Mouse (Mus musculus): Measurements from ENCODE around the gene Cdc42bpa. TPM values are rescaled to one million over a fixed set of nuclear protein-coding genes. Genes with fewer than 3 reads are reported as not detected.
A peak's percentile ranks its signal among the peaks of the same experiment; 100 is the strongest.

The Cdc42bpa gene
- total and polyA plus RNA-seq, 2 experiments from 2014 or later, result 29.1 to 84.3 TPM

DNA sequence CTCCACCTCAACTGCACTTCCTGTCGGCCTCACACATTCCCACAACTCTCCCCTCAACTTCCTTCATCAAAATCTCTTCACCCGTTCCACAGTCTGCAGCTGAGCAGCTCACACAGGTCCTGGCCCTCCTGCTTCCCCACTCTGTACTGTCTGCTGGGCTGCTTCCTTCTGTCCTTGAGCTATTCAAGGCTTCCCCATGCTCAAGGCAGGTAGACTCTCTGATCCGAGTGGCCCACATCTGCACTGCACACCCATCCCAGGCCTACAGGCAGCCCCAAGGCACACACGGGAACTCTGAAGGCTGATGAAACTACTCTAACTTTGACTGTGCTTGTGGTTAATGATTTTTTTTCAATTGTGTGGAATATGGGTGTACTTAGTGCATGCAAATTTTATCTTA is 232.6 kb downstream of the Cdc42bpa start:
- no peak for TF ChIP-seq CTCF (IDR thresholded peaks at IDR 0.05; ENCODE audit: low read depth)
- no peak for ATAC-seq

DNA sequence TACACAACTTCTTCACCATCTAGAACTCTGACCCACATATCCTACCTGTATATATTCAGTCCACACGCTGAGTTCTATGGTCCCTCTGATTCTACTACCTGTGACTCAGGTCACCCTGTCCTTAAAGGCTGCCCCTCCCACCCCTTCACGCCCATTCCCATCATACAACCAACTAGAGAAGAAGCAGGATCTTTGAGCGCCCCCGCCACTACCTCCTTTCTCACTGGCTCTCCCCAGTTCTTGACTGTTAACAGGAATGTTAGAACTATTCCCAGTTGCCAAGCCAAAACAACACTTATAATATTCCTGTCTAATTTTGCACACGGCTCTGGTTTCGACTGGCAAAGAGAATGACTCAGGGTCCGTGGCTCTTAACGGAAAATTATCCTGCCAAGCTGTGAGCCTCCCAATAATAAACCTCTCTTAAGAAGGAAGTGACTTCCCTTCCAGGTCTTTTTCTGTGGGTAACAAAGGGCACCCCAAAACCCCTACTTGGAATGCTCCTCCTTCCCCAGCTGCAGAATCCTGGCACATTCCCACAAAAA is 233.2 kb downstream of the Cdc42bpa start:
- Histone ChIP-seq H3K27ac (no peak overlapping the region), H3K36me3 (ENCODE audit: insufficient read depth, low read length) (no peaks in the 10 kb centered on the region), H3K9ac (replicated peaks; ENCODE audit: low read length) (no peak overlapping the region), H3K4me2 (ENCODE audit: low read depth, low read length) (no peak overlapping the region), H3K4me1 (ENCODE audit: insufficient read depth, low read length) (0 out of 2 replicates have a peak, but pooled peaks cover 7% of the 10 kb centered on the region), H3K27me3 (ENCODE audit: insufficient read depth, low read length) (no peaks in the 10 kb centered on the region), H3K9me3 (ENCODE audit: low read length) (no peaks in the 10 kb centered on the region), H3K4me3 (ENCODE audit: low read length) (no peak overlapping the region)
- ATAC-seq, result no peak
- 81% methylated on average over 8 of the region's 8 CpGs for WGBS
- no peak for TF ChIP-seq CTCF (IDR thresholded peaks at IDR 0.05; ENCODE audit: low read depth)
- no peak for DNase-seq (ENCODE audit: low spot score)

More for the DNA sequence above, 232.6 kb downstream of the Cdc42bpa start:
- H3K4me3 ChIP-seq (ENCODE audit: low read length), result no peak overlapping the region
- H3K36me3 ChIP-seq (ENCODE audit: insufficient read depth, low read length), result no peaks in the 10 kb centered on the region
- no peak for DNase-seq (ENCODE audit: low spot score)
- no peak overlapping the region for H3K27ac ChIP-seq
- no peak overlapping the region for H3K4me2 ChIP-seq (ENCODE audit: low read depth, low read length)
- H3K9me3 ChIP-seq (ENCODE audit: low read length), result no peaks in the 10 kb centered on the region
- 55% methylated on average over 4 of the region's 4 CpGs for WGBS
- H3K4me1 ChIP-seq (ENCODE audit: insufficient read depth, low read length), result 0 out of 2 replicates have a peak, but pooled peaks cover 7% of the 10 kb centered on the region
- H3K9ac ChIP-seq (replicated peaks; ENCODE audit: low read length), result no peak overlapping the region
- no peaks in the 10 kb centered on the region for H3K27me3 ChIP-seq (ENCODE audit: insufficient read depth, low read length)

DNA sequence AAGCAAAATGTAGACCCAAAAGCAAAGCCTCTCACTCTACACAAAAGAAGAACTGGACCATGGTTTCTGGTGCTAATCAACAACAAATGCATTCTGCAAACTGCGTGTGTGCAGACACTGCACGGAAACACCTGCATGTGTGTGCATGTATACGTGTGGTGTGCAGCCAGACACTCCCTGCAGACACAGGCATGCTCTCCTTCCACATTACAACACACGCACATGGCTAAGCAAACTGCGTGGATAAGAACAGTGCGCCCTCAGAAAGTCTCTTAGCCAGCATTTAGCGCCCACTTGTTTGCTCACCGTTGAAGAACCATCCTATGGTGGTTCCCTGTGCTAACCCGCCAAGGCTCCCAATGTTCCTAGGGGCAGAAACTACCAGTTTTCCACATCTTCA is 233.8 kb downstream of the Cdc42bpa start:
- Histone ChIP-seq H3K4me1 (ENCODE audit: insufficient read depth, low read length) (0 out of 2 replicates have a peak, but pooled peaks cover 7% of the 10 kb centered on the region), H3K27ac (no peak overlapping the region), H3K4me3 (ENCODE audit: low read length) (no peak overlapping the region), H3K27me3 (ENCODE audit: insufficient read depth, low read length) (no peaks in the 10 kb centered on the region), H3K36me3 (ENCODE audit: insufficient read depth, low read length) (no peaks in the 10 kb centered on the region), H3K9ac (replicated peaks; ENCODE audit: low read length) (no peak overlapping the region), H3K4me2 (ENCODE audit: low read depth, low read length) (no peak overlapping the region), H3K9me3 (ENCODE audit: low read length) (no peaks in the 10 kb centered on the region)
- 89% methylated on average over 9 of the region's 9 CpGs for WGBS
- no peak for DNase-seq (ENCODE audit: low spot score)
- TF ChIP-seq CTCF (IDR thresholded peaks at IDR 0.05; ENCODE audit: low read depth), result no peak
- ATAC-seq, result no peak

DNA sequence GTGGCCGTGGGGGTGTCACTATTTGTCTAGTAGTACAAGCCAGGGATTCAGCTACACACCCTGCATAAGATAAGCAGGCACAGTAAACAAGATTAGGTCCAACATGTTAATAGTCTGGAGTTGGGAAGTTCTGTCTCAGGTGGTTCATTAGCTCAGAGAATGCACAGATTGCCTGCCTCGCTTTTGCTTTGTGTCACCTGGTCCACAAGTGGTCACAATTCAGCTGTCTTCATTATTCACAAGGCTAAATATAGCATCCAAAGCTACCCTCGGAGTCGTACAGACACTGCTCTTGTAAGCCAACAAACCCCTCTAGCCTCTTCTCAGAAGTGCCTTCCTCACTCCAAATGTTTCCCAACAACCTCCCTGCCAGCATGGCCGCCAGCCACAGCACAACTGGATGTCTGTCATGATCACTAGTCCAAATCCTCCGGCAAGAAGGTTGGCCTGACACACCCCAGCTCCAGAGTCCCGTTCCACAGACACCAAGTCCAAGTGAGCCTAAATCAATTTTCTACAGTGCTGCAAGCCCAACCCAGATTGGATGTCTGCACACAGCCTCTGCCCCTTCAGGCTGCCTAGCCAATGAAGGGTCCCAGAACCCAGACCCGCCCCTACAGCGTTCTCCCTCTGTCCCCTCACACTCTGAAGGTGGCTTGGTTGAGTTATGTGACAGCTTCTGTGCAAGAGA is 234.7 kb downstream of the Cdc42bpa start:
- Histone ChIP-seq H3K9me3 (ENCODE audit: low read length) (no peaks in the 10 kb centered on the region), H3K36me3 (ENCODE audit: insufficient read depth, low read length) (no peaks in the 10 kb centered on the region)

DNA sequence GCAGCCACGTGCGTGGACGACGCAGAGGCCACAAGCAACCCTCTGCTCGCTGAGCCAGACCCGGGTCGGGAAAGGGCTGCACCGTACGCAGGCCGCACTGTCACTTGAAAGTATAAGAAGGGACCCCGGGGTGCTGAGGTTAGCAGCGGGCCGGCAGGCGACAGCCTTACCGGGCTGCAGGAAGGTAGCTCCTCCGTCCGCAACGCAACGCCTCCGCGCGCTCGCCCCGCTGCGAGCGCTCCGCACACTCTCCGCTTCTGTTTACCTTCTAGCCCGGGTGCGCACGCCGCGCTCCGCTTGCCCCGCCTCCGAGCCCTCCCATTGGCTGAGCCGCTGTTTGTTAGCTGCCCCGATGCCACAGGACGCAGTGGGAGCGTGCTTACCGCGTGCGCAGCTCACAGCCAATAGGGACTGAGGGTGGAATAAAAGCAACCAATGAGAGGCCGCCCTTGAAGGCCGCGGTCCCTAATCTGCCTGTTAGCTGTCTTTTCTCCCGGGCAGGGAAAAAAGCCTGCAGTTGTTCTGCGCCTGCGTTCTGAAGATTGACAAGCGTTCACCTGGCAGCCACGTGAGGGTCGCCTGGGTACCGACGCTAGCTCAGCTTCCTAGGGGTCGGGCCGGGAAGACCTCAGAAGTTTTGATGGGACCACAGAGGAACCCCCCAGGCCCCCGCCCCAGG is 235.6 kb downstream of the Cdc42bpa start:
- Histone ChIP-seq H3K4me3 (ENCODE audit: low read length) (peak overlapping the region; percentile 67), H3K9ac (replicated peaks; ENCODE audit: low read length) (peak overlapping the region; percentile 43), H3K36me3 (ENCODE audit: insufficient read depth, low read length) (no peaks in the 10 kb centered on the region), H3K4me2 (ENCODE audit: low read depth, low read length) (peak overlapping the region; percentile 92), H3K4me1 (ENCODE audit: insufficient read depth, low read length) (0 out of 2 replicates have a peak, but pooled peaks cover 7% of the 10 kb centered on the region), H3K27ac (0 out of 2 replicates have a peak overlapping the region, but pooled peaks have one; percentile 32), H3K9me3 (ENCODE audit: low read length) (no peaks in the 10 kb centered on the region), H3K27me3 (ENCODE audit: insufficient read depth, low read length) (no peaks in the 10 kb centered on the region)
- TF ChIP-seq CTCF (IDR thresholded peaks at IDR 0.05; ENCODE audit: low read depth), result no peak
- under 1% methylated on average over 57 of the region's 57 CpGs for WGBS
- ATAC-seq (peak; percentile 100), DNase-seq (ENCODE audit: low spot score) (peak; percentile 97)

More for the DNA sequence above, 234.7 kb downstream of the Cdc42bpa start:
- no peak for TF ChIP-seq CTCF (IDR thresholded peaks at IDR 0.05; ENCODE audit: low read depth)
- ATAC-seq, result peak; percentile 46
- H3K27me3 ChIP-seq (ENCODE audit: insufficient read depth, low read length), result no peaks in the 10 kb centered on the region
- peak; percentile 49 for DNase-seq (ENCODE audit: low spot score)
- 0 out of 2 replicates have a peak overlapping the region, but pooled peaks have one; percentile 32 for H3K27ac ChIP-seq
- WGBS, result 29% methylated on average over 9 of the region's 9 CpGs
- 0 out of 2 replicates have a peak, but pooled peaks cover 7% of the 10 kb centered on the region for H3K4me1 ChIP-seq (ENCODE audit: insufficient read depth, low read length)
- peak overlapping the region; percentile 92 for H3K4me2 ChIP-seq (ENCODE audit: low read depth, low read length)
- H3K4me3 ChIP-seq (ENCODE audit: low read length), result peak overlapping the region; percentile 67
- peak overlapping the region; percentile 43; the same call in 1 of the 2 replicates for H3K9ac ChIP-seq (replicated peaks; ENCODE audit: low read length)

DNA sequence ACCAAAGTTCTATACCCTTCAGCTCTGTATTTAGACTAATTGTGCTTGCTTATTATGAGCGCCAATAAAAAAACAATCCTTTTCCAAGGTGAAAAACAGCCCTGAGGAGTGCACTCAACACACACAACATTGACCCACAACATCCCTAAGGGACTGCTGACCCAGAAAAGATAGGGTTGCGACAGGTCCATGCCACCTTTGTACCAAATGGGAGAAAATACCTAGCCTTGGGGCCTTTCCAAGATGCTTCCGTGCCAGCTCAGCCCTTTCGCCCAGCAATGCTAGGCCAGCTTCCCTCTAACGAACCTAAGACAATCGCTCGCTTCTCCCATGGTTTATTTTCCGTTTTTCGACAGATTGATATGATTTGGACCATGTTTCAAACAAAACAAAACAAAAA is 236.2 kb downstream of the Cdc42bpa start:
- no peaks in the 10 kb centered on the region for H3K9me3 ChIP-seq (ENCODE audit: low read length)
- no peaks in the 10 kb centered on the region for H3K27me3 ChIP-seq (ENCODE audit: insufficient read depth, low read length)
- H3K4me1 ChIP-seq (ENCODE audit: insufficient read depth, low read length), result 0 out of 2 replicates have a peak, but pooled peaks cover 7% of the 10 kb centered on the region
- DNase-seq (ENCODE audit: low spot score) (no peak), ATAC-seq (no peak)
- TF ChIP-seq CTCF (IDR thresholded peaks at IDR 0.05; ENCODE audit: low read depth), result no peak
- H3K36me3 ChIP-seq (ENCODE audit: insufficient read depth, low read length), result no peaks in the 10 kb centered on the region
- 0 out of 2 replicates have a peak overlapping the region, but pooled peaks have one; percentile 20 for H3K27ac ChIP-seq
- peak overlapping the region; percentile 92 for H3K4me2 ChIP-seq (ENCODE audit: low read depth, low read length)
- 89% methylated on average over 9 of the region's 9 CpGs for WGBS
- H3K4me3 ChIP-seq (ENCODE audit: low read length), result peak overlapping the region; percentile 67
- no peak overlapping the region for H3K9ac ChIP-seq (replicated peaks; ENCODE audit: low read length)
